Mouse (Mus musculus) embryo, embryonic 11 days (tissue): Measurements from ENCODE around the gene Mmp11.
A peak's percentile ranks its signal among the peaks of the same experiment; 100 is the strongest.
"Not testable (repeated sequence)": the region's sequence is repeated elsewhere in the genome, so short reads cannot be mapped to it uniquely, and the experiment has no call there.

Experiments used
- DNase-seq: peaks from one replicate; pipeline ENCODE4 v3.0.0-alpha.2; 2015

Mmp11 gene

GRCm38 (mm10) chr10:75896208-75896607 is 40.1 kb downstream of the Mmp11 start:
- no peak for DNase-seq

GRCm38 (mm10) chr10:75895730-75896129 is 40.6 kb downstream of the Mmp11 start:
- no peak for DNase-seq

DNA sequence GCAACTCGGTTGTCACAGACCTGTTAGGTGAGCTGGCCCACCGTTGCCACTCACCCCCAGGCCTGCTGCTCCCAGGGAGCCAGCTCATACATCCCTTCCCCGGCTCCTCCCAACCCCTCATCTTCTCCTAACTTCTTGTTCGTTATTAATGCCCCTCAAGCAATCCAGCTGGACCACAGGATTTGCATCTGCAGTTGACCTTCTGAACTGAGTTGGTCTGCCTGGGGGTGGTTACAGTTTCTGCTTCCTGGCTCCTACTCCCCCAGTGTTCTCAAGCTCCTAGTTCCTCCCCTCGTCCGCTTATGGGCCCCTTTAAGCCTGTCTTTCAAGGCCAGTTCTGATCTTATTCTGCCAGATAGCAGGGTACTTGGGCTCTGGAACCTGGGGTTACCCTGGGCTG is 41.7 kb downstream of the Mmp11 start:
- no peak for DNase-seq

- DNase-seq = peak; percentile 96
These were observed 43.1 kb downstream of the Mmp11 start, which contains the start of gene Derl3 for GRCm38 (mm10) chr10:75893089-75893750. Gene Derl3, plus strand, starts transcription at chr10:75893413.

GRCm38 (mm10) chr10:75889406-75890153 is 46.7 kb downstream of the Mmp11 start:
- peak; percentile 26 for DNase-seq

- DNase-seq = not testable (repeated sequence)
These were observed 48.8 kb downstream of the Mmp11 start for GRCm38 (mm10) chr10:75887504-75887903.

DNA sequence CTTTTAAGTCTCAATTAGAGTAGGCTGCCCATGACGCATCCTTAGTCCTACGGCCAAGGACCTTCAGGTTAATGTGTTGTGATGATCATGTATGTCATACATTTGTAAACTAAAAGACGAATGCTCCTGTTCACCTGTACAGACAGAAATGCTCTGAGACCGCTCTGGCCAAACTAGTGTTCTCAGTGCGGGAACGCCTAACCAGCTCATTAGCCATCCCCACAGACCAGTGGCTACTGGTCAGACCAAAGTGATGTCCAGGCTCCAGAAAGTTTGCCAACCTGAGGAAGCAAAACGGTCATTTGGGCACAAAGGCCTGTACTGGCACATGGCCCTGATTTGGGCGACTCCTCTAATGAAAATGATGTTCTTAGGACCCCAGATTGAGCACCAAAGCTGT is 51.6 kb downstream of the Mmp11 start:
- no peak for DNase-seq

DNA sequence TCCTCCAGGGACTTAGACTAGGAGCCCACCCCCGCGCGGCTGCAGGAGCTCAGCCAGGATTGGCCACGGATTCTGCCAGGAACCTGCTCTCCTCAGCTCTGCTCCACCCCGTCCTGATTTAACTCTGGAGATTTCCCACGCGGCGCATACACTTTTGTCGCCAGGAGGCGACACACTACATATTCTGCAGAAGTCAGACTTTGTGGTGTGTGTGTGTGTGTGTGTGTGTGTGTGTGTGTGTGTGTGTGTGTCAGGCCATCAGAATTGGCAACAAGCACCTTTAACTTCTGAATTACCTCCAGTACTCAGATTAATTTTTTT is 53.1 kb downstream of the Mmp11 start:
- peak; percentile 87 for DNase-seq

- DNase-seq = peak; percentile 55
These were observed 53.7 kb downstream of the Mmp11 start for GRCm38 (mm10) chr10:75882433-75883231.

DNA sequence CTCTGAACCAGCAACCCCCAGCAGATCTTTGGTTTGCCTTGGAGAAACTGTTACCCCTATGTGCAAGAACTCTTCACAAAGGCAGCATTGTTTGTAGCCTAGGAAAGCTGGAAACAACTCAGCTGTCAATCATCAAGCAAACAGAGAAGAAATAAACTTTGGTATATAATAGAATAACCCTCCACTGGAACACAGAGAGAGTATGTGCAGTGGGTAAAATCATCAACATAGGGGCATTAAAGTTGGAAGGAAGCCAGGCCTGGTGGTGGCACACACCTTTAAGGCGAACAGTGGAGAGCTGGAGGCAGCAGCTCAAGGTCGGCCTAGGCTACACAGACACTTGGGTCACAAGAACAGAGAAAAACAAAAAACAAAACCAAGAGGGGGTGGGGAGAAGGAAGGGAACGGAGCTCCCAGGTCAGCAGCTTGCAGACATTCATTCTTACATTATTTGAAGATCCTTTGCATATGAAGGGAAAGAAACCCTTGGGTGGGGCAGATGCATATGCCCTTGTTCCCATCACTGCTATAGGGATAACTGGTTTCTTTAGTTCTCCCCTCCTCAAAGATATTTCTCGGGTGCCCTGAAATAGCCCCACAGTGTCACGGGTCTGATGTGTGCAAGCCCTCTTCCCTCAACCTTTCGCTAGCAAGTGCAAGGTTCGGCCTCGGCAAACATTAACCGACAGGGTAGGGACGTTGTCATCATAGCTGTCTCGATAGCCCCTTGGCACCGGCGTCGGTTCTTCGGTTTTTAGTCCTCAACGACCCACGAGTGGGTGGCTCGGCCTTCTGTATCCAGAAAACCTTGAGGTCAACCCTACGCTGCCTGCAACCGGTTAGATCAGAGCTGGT is 54.5 kb downstream of the Mmp11 start:
- DNase-seq = peak; percentile 18

DNA sequence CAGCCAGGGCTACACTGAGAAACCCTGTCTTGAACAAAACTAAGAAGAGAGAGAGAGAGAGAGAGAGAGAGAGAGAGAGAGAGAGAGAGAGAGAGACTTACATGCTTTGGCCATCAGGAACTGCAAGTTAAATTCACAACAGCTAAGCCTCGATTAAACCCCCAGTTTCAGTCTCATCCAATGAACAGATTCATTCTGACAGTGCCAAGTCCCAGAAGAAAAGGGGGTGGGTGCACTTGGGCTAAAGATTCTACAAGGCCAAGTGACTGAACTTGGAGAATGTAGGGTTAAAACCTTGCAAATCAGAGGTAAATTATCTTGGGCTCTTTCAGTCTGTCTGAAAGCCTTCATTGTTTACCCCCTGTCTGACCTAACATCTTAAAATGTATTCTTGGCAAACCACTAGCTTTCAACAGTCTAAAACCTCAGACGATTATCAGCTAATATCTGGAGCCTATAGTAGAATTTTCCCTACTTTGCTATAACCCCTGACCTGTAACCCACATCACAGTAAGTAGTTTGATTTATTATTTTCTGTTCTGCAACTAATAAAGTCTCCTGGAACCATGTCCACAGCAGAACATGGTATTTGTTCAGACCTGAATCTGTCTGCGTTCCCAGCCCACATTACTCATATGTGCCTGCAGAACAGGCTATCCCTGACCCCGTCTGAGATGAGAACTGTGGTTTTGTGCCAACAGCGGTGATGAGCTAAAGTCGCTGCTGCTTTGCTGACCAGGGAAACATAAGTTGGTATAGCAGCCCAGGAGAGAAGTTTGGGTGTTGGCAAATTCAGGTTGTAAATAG is 55.3 kb downstream of the Mmp11 start:
- no peak for DNase-seq

GRCm38 (mm10) chr10:75880351-75880750 is 55.9 kb downstream of the Mmp11 start:
- no peak for DNase-seq

DNA sequence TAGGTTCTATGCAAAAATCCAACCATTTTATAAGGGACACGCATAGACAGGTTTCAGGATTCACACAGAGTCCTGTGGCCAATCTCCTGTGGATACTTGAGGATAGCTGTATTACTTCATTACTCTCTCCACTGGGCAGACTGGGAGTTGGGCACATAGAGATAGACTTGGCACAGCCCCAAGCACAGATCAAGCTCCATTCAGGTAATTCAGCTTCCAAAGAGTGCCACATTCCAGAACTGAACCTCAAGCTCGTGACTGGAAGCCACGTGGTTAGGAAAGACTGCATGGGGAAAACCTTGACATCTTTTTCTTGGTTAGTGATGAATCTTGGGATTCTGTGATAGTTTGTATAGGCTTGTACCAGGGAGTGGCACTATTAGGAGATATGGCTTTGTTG is 57.5 kb downstream of the Mmp11 start:
- no peak for DNase-seq

- peak; percentile 50 for DNase-seq
These were observed 62.6 kb downstream of the Mmp11 start for GRCm38 (mm10) chr10:75873543-75874170.
